Mouse (Mus musculus) G1E (cell line): Measurements from ENCODE around the gene Ceacam5. TPM values are rescaled to one million over a fixed set of nuclear protein-coding genes. Genes with fewer than 3 reads are reported as not detected.

Source experiments
- ATAC-seq: 2 replicates; pipeline ENCODE4 v1.8.0; 2016; ENCODE audit warnings: mild to moderate bottlenecking; ENCODE audit not compliant: insufficient number of reproducible peaks, poor library complexity, low FRiP score, severe bottlenecking; ENCODE audit errors: extremely low read depth
- DNase-seq: peaks from one replicate; pipeline ENCODE4 v3.0.0; 2012; ENCODE audit warnings: low spot score
- H3K27me3 ChIP-seq: 2 replicates; pipeline ENCODE4 v1.6.1; 2012; ENCODE audit warnings: mild to moderate bottlenecking, low read length, inconsistent platforms; ENCODE audit not compliant: insufficient read depth
- H3K36me3 ChIP-seq: replicated peaks from 2 replicates; pipeline ENCODE3; 2012; ENCODE audit warnings: mild to moderate bottlenecking, inconsistent platforms
- H3K4me1 ChIP-seq: 2 replicates; pipeline ENCODE4 v1.6.1; 2012; ENCODE audit warnings: low read depth, low read length, inconsistent platforms, mixed read lengths; ENCODE audit not compliant: insufficient read depth
- H3K4me3 ChIP-seq: 2 replicates; pipeline ENCODE4 v1.5.1; 2012; ENCODE audit warnings: low read depth, mild to moderate bottlenecking, inconsistent platforms, low read length, moderate library complexity, mixed read lengths
- H3K9me3 ChIP-seq: replicated peaks from 2 replicates; pipeline ENCODE4 v1.6.1; 2012; ENCODE audit warnings: inconsistent platforms
- CTCF ChIP-seq: IDR thresholded peaks from 2 replicates; pipeline ENCODE4 v1.5.1; 2012; ENCODE audit warnings: low read depth, low read length, inconsistent platforms, mixed read lengths
- GATA1 ChIP-seq: IDR thresholded peaks from 2 replicates; pipeline ENCODE4 v1.6.1; 2012; ENCODE audit warnings: borderline replicate concordance, low read length, inconsistent platforms, mixed read lengths
- GATA2 ChIP-seq: IDR thresholded peaks from 2 replicates; pipeline ENCODE4 v1.6.1; 2012; ENCODE audit warnings: low read depth, low read length, inconsistent platforms, borderline replicate concordance
- POLR2AphosphoS5 ChIP-seq: IDR thresholded peaks from 2 replicates; pipeline ENCODE4 v1.6.1; 2012; ENCODE audit warnings: low read depth, low read length, inconsistent platforms; ENCODE audit not compliant: insufficient replicate concordance
- TAL1 ChIP-seq: conservative IDR thresholded peaks from 2 replicates; pipeline ENCODE4 v1.6.1; 2012; ENCODE audit warnings: low read depth, low read length, inconsistent platforms, mixed read lengths
- polyA plus RNA-seq: library from polyadenylated mRNA; stranded (reverse); fragments of >175 nt; gene quantifications from 2 replicates; pipeline ENCODE4 v1.2.3, GENCODE M21; 2012
- total RNA-seq, 2 experiments: library from RNA; stranded (forward) in 1 of 2; stranded (reverse) in 1 of 2; fragments of 200-1000 nt in 1 of 2; fragments of >200 nt in 1 of 2; fragmentation: Nextera tagmentation in 1 of 2; gene quantifications; 2 replicates each; pipeline ENCODE4 v1.2.3; 2014 to 2017

Ceacam5 gene
- total RNA-seq (2014; fragmentation: Nextera tagmentation) (not detected in 2 replicates), total RNA-seq (2017) (0.06 TPM in 1 of 2 replicates, not detected in the other), polyA plus RNA-seq (not detected in 2 replicates)

DNA sequence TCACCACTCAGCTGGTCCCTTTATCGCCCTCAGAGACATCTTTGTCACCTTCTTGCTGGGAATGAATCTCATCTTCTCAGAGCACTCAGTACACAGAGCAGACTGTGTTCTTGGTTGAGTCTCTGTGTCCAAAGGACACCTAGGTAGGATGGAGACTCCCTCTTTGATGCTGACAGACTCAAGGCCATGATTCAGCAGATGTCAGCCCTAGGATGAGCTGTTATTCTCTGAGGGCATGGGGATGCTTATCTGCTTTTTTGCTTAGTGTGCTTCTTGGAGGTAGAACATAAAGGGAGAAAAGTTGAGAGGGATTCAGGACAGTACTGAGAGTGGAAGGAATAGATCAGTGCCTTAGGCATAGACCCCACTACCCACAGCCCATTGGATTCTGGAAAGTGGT is at the start of gene Ceacam5:
Gene Ceacam5 (plus strand): TSS at position 301 of the 400 bp plus-strand sequence.
- ATAC-seq = no peak
- TF ChIP-seq POLR2AphosphoS5 = no peak
- no peak for TF ChIP-seq CTCF
- no peak for TF ChIP-seq GATA2
- TF ChIP-seq TAL1 = no peak
- no peak for TF ChIP-seq GATA1
- Histone ChIP-seq H3K9me3 (no peaks in the 10 kb centered on the region), H3K4me3 (no peak within 1 kb of the TSS), H3K36me3 (no peaks in the 10 kb centered on the region), H3K27me3 (no peaks in the 10 kb centered on the region), H3K4me1 (no peaks in the 10 kb centered on the region)
- DNase-seq = no peak

Other genes with a start within 250 kb of the Ceacam5 start
- not detected in 2 replicates for gene Ceacam14, start 99.4 kb downstream of the Ceacam5 start, total RNA-seq (2014; fragmentation: Nextera tagmentation)
- not detected in 2 replicates for gene Ceacam14, start 99.4 kb downstream of the Ceacam5 start, total RNA-seq (2017)
- gene Ceacam14, start 99.4 kb downstream of the Ceacam5 start, polyA plus RNA-seq = not detected in 2 replicates
- not detected in 2 replicates for gene Gm5155, start 158.5 kb downstream of the Ceacam5 start, total RNA-seq (2014; fragmentation: Nextera tagmentation)
- 0.05 and 0.12 TPM in 2 replicates for gene Gm5155, start 158.5 kb downstream of the Ceacam5 start, total RNA-seq (2017)
- gene Gm5155, start 158.5 kb downstream of the Ceacam5 start, polyA plus RNA-seq = not detected in 2 replicates